Mouse (Mus musculus) heart, embryonic 11.5 days (tissue): ENCODE measurements around the gene Abca2. TPM values are rescaled to one million over a fixed set of nuclear protein-coding genes. Genes with fewer than 3 reads are reported as not detected.

Experiments
- ATAC-seq: fragments of 200-750 bp; cut with Nextera tagmentation; replicated peaks from 2 replicates; pipeline ENCODE4 v1.8.0; 2017; ENCODE audit warnings: moderate library complexity; ENCODE audit not compliant: insufficient number of reproducible peaks, low FRiP score, low TSS enrichment
- H3K27ac ChIP-seq: fragments of 300-500 bp; sonication (generic); 2 replicates; pipeline ENCODE4 v1.5.1; 2014; ENCODE audit warnings: mild to moderate bottlenecking, low read depth, low read length
- H3K27me3 ChIP-seq: fragments of 300-500 bp; sonication (generic); 2 replicates; pipeline ENCODE4 v1.6.1; 2014; ENCODE audit warnings: mild to moderate bottlenecking, low read length, mixed read lengths; ENCODE audit not compliant: control insufficient read depth, insufficient read depth
- H3K36me3 ChIP-seq: fragments of 300-500 bp; sonication (generic); 2 replicates; pipeline ENCODE4 v1.6.1; 2014; ENCODE audit warnings: mild to moderate bottlenecking, low read length, moderate library complexity, mixed read lengths; ENCODE audit not compliant: control insufficient read depth, insufficient read depth
- H3K4me1 ChIP-seq: fragments of 300-500 bp; sonication (generic); 2 replicates; pipeline ENCODE4 v1.6.1; 2014; ENCODE audit warnings: low read length; ENCODE audit not compliant: control insufficient read depth, insufficient read depth
- H3K4me2 ChIP-seq: fragments of 300-500 bp; sonication (generic); 2 replicates; pipeline ENCODE4 v1.6.1; 2014; ENCODE audit warnings: mild to moderate bottlenecking, moderate library complexity
- H3K4me3 ChIP-seq: fragments of 300-500 bp; sonication (generic); 2 replicates; pipeline ENCODE4 v1.5.1; 2014; ENCODE audit warnings: low read depth, low read length
- H3K9ac ChIP-seq: fragments of 300-500 bp; sonication (generic); 2 replicates; pipeline ENCODE4 v1.6.1; 2014; ENCODE audit warnings: mild to moderate bottlenecking, low read depth, low read length, moderate library complexity
- H3K9me3 ChIP-seq: fragments of 300-500 bp; sonication (generic); replicated peaks from 2 replicates; pipeline ENCODE4 v1.6.1; 2016; ENCODE audit warnings: low read length; ENCODE audit not compliant: control insufficient read depth
- WGBS: fragments of 180-500 bp; shearing (Covaris S2); extraction: QIAGEN DNeasy Blood & Tissue Kit; methylation state at CpG from one replicate; pipeline ENCODE4 v1.1.7; 2014; ENCODE audit not compliant: insufficient replicate concordance; 5-methylcytosine and 5-hydroxymethylcytosine counted together
- microRNA-seq: library from miRNA; unstranded; fragments of <30 nt; microRNA quantifications from one replicate; pipeline ENCODE4, GENCODE M21; 2016; ENCODE audit warnings: borderline number of aligned reads
- polyA plus RNA-seq: library from polyadenylated mRNA; unstranded; fragments of >200 nt; fragmentation: Nextera tagmentation; extraction: Ambion mirVana; gene quantifications from 2 replicates; pipeline ENCODE4 v1.2.1, GENCODE M21; 2014

Gene Abca2
- polyA plus RNA-seq, 1 experiment from 2014 or later = 2.0 TPM

- H3K27me3 ChIP-seq = no peaks in the 10 kb centered on the region; the same call in 1 of the 2 replicates
- H3K4me1 ChIP-seq = peaks cover 1% of the 10 kb centered on the region; the same call in 1 of the 2 replicates
- WGBS = 74% methylated on average over 5 of the region's 5 CpGs
- no peak overlapping the region for H3K4me2 ChIP-seq
- no peak overlapping the region for H3K4me3 ChIP-seq
- no peak overlapping the region for H3K27ac ChIP-seq
- H3K36me3 ChIP-seq = no peaks in the 10 kb centered on the region
- H3K9me3 ChIP-seq = no peaks in the 10 kb centered on the region
- no peak overlapping the region for H3K9ac ChIP-seq
- no peak for ATAC-seq
Observed at GRCm38 (mm10) chr2:25492988-25493387, 64.5 kb downstream of the Abca2 start.

DNA sequence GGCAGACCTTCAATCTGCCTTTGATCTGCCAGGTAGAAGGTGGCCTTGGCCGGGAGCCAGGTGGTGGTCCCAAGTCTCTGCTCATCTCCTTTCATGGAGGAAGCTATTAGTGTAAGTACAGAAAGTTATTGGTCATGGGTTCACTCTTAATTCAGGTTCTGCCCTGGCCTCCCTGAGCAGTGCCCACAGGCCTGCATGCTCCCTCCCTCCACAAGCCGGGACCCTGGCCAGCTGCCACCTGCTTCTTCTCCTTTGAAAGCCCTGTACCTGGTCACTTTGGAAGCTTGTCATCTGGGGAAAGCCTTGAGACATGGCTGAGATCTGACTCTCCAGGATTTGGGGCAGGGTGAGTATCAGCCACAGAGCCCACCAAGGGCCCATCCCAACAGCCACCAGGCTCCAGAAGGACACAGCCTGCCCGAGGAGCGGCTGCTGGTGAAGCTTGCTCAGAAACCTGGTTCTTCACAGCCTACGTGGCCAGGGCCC lies 65.0 kb downstream of the Abca2 start, which contains the start of gene Lcn12:
TSS of gene Lcn12 (minus strand) at position 436 of the 486 bp plus-strand sequence.
- WGBS = 82% methylated on average over 5 of the region's 5 CpGs
- no peak for ATAC-seq
- Histone ChIP-seq H3K4me1 (peaks cover 3% of the 10 kb centered on the region; the same call in 1 of the 2 replicates), H3K4me2 (no peak within 1 kb of the TSS), H3K9ac (no peak within 1 kb of the TSS), H3K36me3 (no peaks in the 10 kb centered on the region), H3K27me3 (no peaks in the 10 kb centered on the region; the same call in 1 of the 2 replicates), H3K9me3 (no peaks in the 10 kb centered on the region), H3K4me3 (no peak within 1 kb of the TSS), H3K27ac (no peak within 1 kb of the TSS)

GRCm38 (mm10) chr2:25496462-25496861 lies 68.0 kb downstream of the Abca2 start:
- 45% methylated on average over 4 of the region's 4 CpGs for WGBS

More at GRCm38 (mm10) chr2:25496462-25496861, 68.0 kb downstream of the Abca2 start:
- H3K4me3 ChIP-seq = no peak overlapping the region
- H3K27ac ChIP-seq = no peak overlapping the region
- no peak overlapping the region for H3K4me2 ChIP-seq
- no peaks in the 10 kb centered on the region for H3K36me3 ChIP-seq
- no peak overlapping the region for H3K9ac ChIP-seq
- no peaks in the 10 kb centered on the region for H3K9me3 ChIP-seq
- peaks cover 6% of the 10 kb centered on the region for H3K4me1 ChIP-seq
- no peak for ATAC-seq
- H3K27me3 ChIP-seq = no peaks in the 10 kb centered on the region

Small RNAs within 50 kb of the gene (microRNA-seq; reads per million reads assigned to microRNA genes)
- gene Mir3087 = not detected

Other genes with a start within 250 kb of the Abca2 start
- gene Nrarp, start 247.9 kb upstream of the Abca2 start, polyA plus RNA-seq = 4.5 and 4.8 TPM in 2 replicates
- gene Tor4a, start 231.8 kb upstream of the Abca2 start, polyA plus RNA-seq = 5.9 and 8.3 TPM in 2 replicates
- 62.9 and 69.0 TPM in 2 replicates for gene Nelfb, start 217.2 kb upstream of the Abca2 start, polyA plus RNA-seq
- gene Stpg3, start 214.1 kb upstream of the Abca2 start, polyA plus RNA-seq = not detected in 2 replicates
- gene Fam166a, start 210.0 kb upstream of the Abca2 start, polyA plus RNA-seq = 0.44 TPM in 1 of 2 replicates, not detected in the other
- 449 and 481 TPM in 2 replicates for gene Tubb4b, start 204.0 kb upstream of the Abca2 start, polyA plus RNA-seq
- not detected in 2 replicates for gene Slc34a3, start 194.3 kb upstream of the Abca2 start, polyA plus RNA-seq
- 0.42 TPM in 1 of 2 replicates, not detected in the other for gene Rnf224, start 191.9 kb upstream of the Abca2 start, polyA plus RNA-seq
- gene Rnf208, start 186.4 kb upstream of the Abca2 start, polyA plus RNA-seq = 5.2 and 7.1 TPM in 2 replicates
- gene Cysrt1, start 186.3 kb upstream of the Abca2 start, polyA plus RNA-seq = not detected in 2 replicates
- gene AL732309.1, start 181.8 kb upstream of the Abca2 start, polyA plus RNA-seq = 2.5 and 2.9 TPM in 2 replicates
- gene Tmem203, start 173.3 kb upstream of the Abca2 start, polyA plus RNA-seq = 12.9 and 16.0 TPM in 2 replicates
- 3.3 TPM in 2 replicates for gene Tprn, start 166.1 kb upstream of the Abca2 start, polyA plus RNA-seq
- 156 and 175 TPM in 2 replicates for gene Ssna1, start 156.3 kb upstream of the Abca2 start, polyA plus RNA-seq
- 73.0 and 76.1 TPM in 2 replicates for gene Anapc2, start 156.2 kb upstream of the Abca2 start, polyA plus RNA-seq
- not detected in 2 replicates for gene Tmem210, start 140.6 kb upstream of the Abca2 start, polyA plus RNA-seq
- gene Lrrc26, start 138.8 kb upstream of the Abca2 start, polyA plus RNA-seq = not detected in 2 replicates
- 0.96 and 1.1 TPM in 2 replicates for gene Grin1, start 109.5 kb upstream of the Abca2 start, polyA plus RNA-seq
- 47.9 and 68.4 TPM in 2 replicates for gene Man1b1, start 96.4 kb upstream of the Abca2 start, polyA plus RNA-seq
- 13.1 and 14.0 TPM in 2 replicates for gene Dpp7, start 72.3 kb upstream of the Abca2 start, polyA plus RNA-seq
- 10.8 and 11.2 TPM in 2 replicates for gene Uap1l1, start 63.0 kb upstream of the Abca2 start, polyA plus RNA-seq
- 16.0 and 18.2 TPM in 2 replicates for gene Sapcd2, start 56.4 kb upstream of the Abca2 start, polyA plus RNA-seq
- 0.18 and 0.20 TPM in 2 replicates for gene Entpd2, start 32.8 kb upstream of the Abca2 start, polyA plus RNA-seq
- gene Npdc1, start 29.4 kb upstream of the Abca2 start, polyA plus RNA-seq = 16.8 and 18.9 TPM in 2 replicates
- not detected in 2 replicates for gene Fut7, start 5.4 kb upstream of the Abca2 start, polyA plus RNA-seq
- gene Clic3, start 28.1 kb downstream of the Abca2 start, polyA plus RNA-seq = 0.47 and 0.83 TPM in 2 replicates
- 16.5 and 20.0 TPM in 2 replicates for gene Paxx, start 32.4 kb downstream of the Abca2 start, polyA plus RNA-seq
- 0.66 and 1.1 TPM in 2 replicates for gene Ptgds, start 41.3 kb downstream of the Abca2 start, polyA plus RNA-seq
- not detected in 2 replicates for gene Lcn12, start 65.2 kb downstream of the Abca2 start, polyA plus RNA-seq
- gene Fbxw5, start 72.0 kb downstream of the Abca2 start, polyA plus RNA-seq = 66.7 and 78.7 TPM in 2 replicates
- 3.4 and 3.7 TPM in 2 replicates for gene C8g, start 73.0 kb downstream of the Abca2 start, polyA plus RNA-seq
- gene Traf2, start 118.2 kb downstream of the Abca2 start, polyA plus RNA-seq = 20.3 and 21.9 TPM in 2 replicates
- gene Edf1, start 129.1 kb downstream of the Abca2 start, polyA plus RNA-seq = 318 and 356 TPM in 2 replicates
- gene Mamdc4, start 146.1 kb downstream of the Abca2 start, polyA plus RNA-seq = 3.2 and 5.5 TPM in 2 replicates
- 167 and 172 TPM in 2 replicates for gene Phpt1, start 146.5 kb downstream of the Abca2 start, polyA plus RNA-seq
- gene Ajm1, start 153.1 kb downstream of the Abca2 start, polyA plus RNA-seq = 0.21 TPM in 1 of 2 replicates, not detected in the other
- 35.9 and 40.0 TPM in 2 replicates for gene Rabl6, start 179.8 kb downstream of the Abca2 start, polyA plus RNA-seq
- 0.11 and 0.20 TPM in 2 replicates for gene Ccdc183, start 189.0 kb downstream of the Abca2 start, polyA plus RNA-seq
- gene Tmem141, start 193.3 kb downstream of the Abca2 start, polyA plus RNA-seq = 14.6 and 18.4 TPM in 2 replicates
- gene Fcna, start 199.3 kb downstream of the Abca2 start, polyA plus RNA-seq = 1.0 and 1.1 TPM in 2 replicates
- not detected in 2 replicates for gene Lcn8, start 224.4 kb downstream of the Abca2 start, polyA plus RNA-seq
- not detected in 2 replicates for gene Lcn5, start 229.2 kb downstream of the Abca2 start, polyA plus RNA-seq
- not detected in 2 replicates for gene Lcn6, start 248.1 kb downstream of the Abca2 start, polyA plus RNA-seq